Mouse (Mus musculus): ENCODE measurements around the gene Nrip2. TPM values are rescaled to one million over a fixed set of nuclear protein-coding genes. Genes with fewer than 3 reads are reported as not detected.

Nrip2 gene
- 1.3 TPM in 1 of 2 replicates, not detected in the other for polyA plus RNA-seq (2011; ENCODE audit: insufficient read depth, insufficient read length, low replicate concordance, missing spikeins)

GRCm38 (mm10) chr6:128398996-128399395 is at the start of gene Nrip2:
Gene Nrip2, plus strand, starts transcription at chr6:128399296.
- no peak for TF ChIP-seq POLR2A (IDR thresholded peaks at IDR 0.05; ENCODE audit: borderline replicate concordance, control insufficient read depth, low read depth, low read length)
- TF ChIP-seq CTCF (IDR thresholded peaks at IDR 0.05; ENCODE audit: control insufficient read depth, insufficient read depth, low read length), result no peak
- Histone ChIP-seq H3K4me3 (replicated peaks; ENCODE audit: control insufficient read depth, low read depth, low read length) (no peak within 1 kb of the TSS), H3K4me1 (ENCODE audit: control insufficient read depth, insufficient read depth, low read length) (no peaks in the 10 kb centered on the region), H3K27ac (ENCODE audit: control insufficient read depth, insufficient read depth, low read depth, low read length, poor library complexity) (no peak within 1 kb of the TSS)
- WGBS, result 74% methylated on average over 3 of the region's 3 CpGs

- no peaks in the 10 kb centered on the region for H3K4me1 ChIP-seq (ENCODE audit: control insufficient read depth, insufficient read depth, low read length)
- WGBS, result 16% methylated on average over 7 of the region's 7 CpGs
- no peak overlapping the region for H3K4me3 ChIP-seq (replicated peaks; ENCODE audit: control insufficient read depth, low read depth, low read length)
- no peak overlapping the region for H3K27ac ChIP-seq (ENCODE audit: control insufficient read depth, insufficient read depth, low read depth, low read length, poor library complexity)
- no peak for TF ChIP-seq POLR2A (IDR thresholded peaks at IDR 0.05; ENCODE audit: borderline replicate concordance, control insufficient read depth, low read depth, low read length)
- TF ChIP-seq CTCF (IDR thresholded peaks at IDR 0.05; ENCODE audit: control insufficient read depth, insufficient read depth, low read length), result no peak
These were observed 49.4 kb upstream of the Nrip2 start for GRCm38 (mm10) chr6:128349711-128350110.

GRCm38 (mm10) chr6:128354140-128354539 is 45.0 kb upstream of the Nrip2 start:
- H3K4me3 ChIP-seq (replicated peaks; ENCODE audit: control insufficient read depth, low read depth, low read length), result no peak overlapping the region
- TF ChIP-seq POLR2A (IDR thresholded peaks at IDR 0.05; ENCODE audit: borderline replicate concordance, control insufficient read depth, low read depth, low read length), result no peak
- no peak for TF ChIP-seq CTCF (IDR thresholded peaks at IDR 0.05; ENCODE audit: control insufficient read depth, insufficient read depth, low read length)
- H3K4me1 ChIP-seq (ENCODE audit: control insufficient read depth, insufficient read depth, low read length), result no peaks in the 10 kb centered on the region
- H3K27ac ChIP-seq (ENCODE audit: control insufficient read depth, insufficient read depth, low read depth, low read length, poor library complexity), result no peak overlapping the region
- WGBS, result 57% methylated on average over 3 of the region's 3 CpGs

- no peak overlapping the region for H3K27ac ChIP-seq (ENCODE audit: control insufficient read depth, insufficient read depth, low read depth, low read length, poor library complexity)
- WGBS, result 2% methylated on average over 28 of the region's 28 CpGs
- TF ChIP-seq CTCF (IDR thresholded peaks at IDR 0.05; ENCODE audit: control insufficient read depth, insufficient read depth, low read length) (no peak), POLR2A (IDR thresholded peaks at IDR 0.05; ENCODE audit: borderline replicate concordance, control insufficient read depth, low read depth, low read length) (no peak)
- no peaks in the 10 kb centered on the region for H3K4me1 ChIP-seq (ENCODE audit: control insufficient read depth, insufficient read depth, low read length)
- H3K4me3 ChIP-seq (replicated peaks; ENCODE audit: control insufficient read depth, low read depth, low read length), result peak overlapping the region; percentile 59
These were observed 43.9 kb upstream of the Nrip2 start for GRCm38 (mm10) chr6:128355201-128355681.

- WGBS, result 1% methylated on average over 42 of the region's 42 CpGs
- no peaks in the 10 kb centered on the region for H3K4me1 ChIP-seq (ENCODE audit: control insufficient read depth, insufficient read depth, low read length)
- TF ChIP-seq CTCF (IDR thresholded peaks at IDR 0.05; ENCODE audit: control insufficient read depth, insufficient read depth, low read length) (no peak), POLR2A (IDR thresholded peaks at IDR 0.05; ENCODE audit: borderline replicate concordance, control insufficient read depth, low read depth, low read length) (peak; percentile 29; the same call in 1 of the 2 replicates)
- no peak within 1 kb of the TSS for H3K27ac ChIP-seq (ENCODE audit: control insufficient read depth, insufficient read depth, low read depth, low read length, poor library complexity)
- peak within 1 kb of the TSS; percentile 59 for H3K4me3 ChIP-seq (replicated peaks; ENCODE audit: control insufficient read depth, low read depth, low read length)
These were observed 43.2 kb upstream of the Nrip2 start, which contains the start of gene Tulp3 for GRCm38 (mm10) chr6:128355726-128356416. Gene Tulp3, minus strand, starts transcription at chr6:128355851.

- no peak overlapping the region for H3K27ac ChIP-seq (ENCODE audit: control insufficient read depth, insufficient read depth, low read depth, low read length, poor library complexity)
- no peaks in the 10 kb centered on the region; the same call in 1 of the 2 replicates for H3K4me1 ChIP-seq (ENCODE audit: control insufficient read depth, insufficient read depth, low read length)
- 53% methylated on average over 2 of the region's 2 CpGs for WGBS
- TF ChIP-seq CTCF (IDR thresholded peaks at IDR 0.05; ENCODE audit: control insufficient read depth, insufficient read depth, low read length), result peak; percentile 65
- no peak for TF ChIP-seq POLR2A (IDR thresholded peaks at IDR 0.05; ENCODE audit: borderline replicate concordance, control insufficient read depth, low read depth, low read length)
- H3K4me3 ChIP-seq (replicated peaks; ENCODE audit: control insufficient read depth, low read depth, low read length), result no peak overlapping the region
These were observed 40.1 kb upstream of the Nrip2 start for GRCm38 (mm10) chr6:128358999-128359398.

GRCm38 (mm10) chr6:128361901-128362300 is 37.2 kb upstream of the Nrip2 start:
- TF ChIP-seq CTCF (IDR thresholded peaks at IDR 0.05; ENCODE audit: control insufficient read depth, insufficient read depth, low read length) (no peak), POLR2A (IDR thresholded peaks at IDR 0.05; ENCODE audit: borderline replicate concordance, control insufficient read depth, low read depth, low read length) (no peak)
- Histone ChIP-seq H3K4me1 (ENCODE audit: control insufficient read depth, insufficient read depth, low read length) (no peaks in the 10 kb centered on the region; the same call in none of the 2 replicates), H3K27ac (ENCODE audit: control insufficient read depth, insufficient read depth, low read depth, low read length, poor library complexity) (peak overlapping the region; percentile 97; the same call in 1 of the 2 replicates), H3K4me3 (replicated peaks; ENCODE audit: control insufficient read depth, low read depth, low read length) (peak overlapping the region; percentile 94)
- WGBS, result 15% methylated on average over 9 of the region's 9 CpGs

GRCm38 (mm10) chr6:128362381-128363006 is 36.6 kb upstream of the Nrip2 start, which contains the start of the genes Rhno1 and Foxm1:
Gene Rhno1, minus strand, starts transcription at chr6:128362911.
Gene Foxm1, plus strand, starts transcription at chr6:128362967.
- Histone ChIP-seq H3K4me3 (replicated peaks; ENCODE audit: control insufficient read depth, low read depth, low read length) (peak within 1 kb of the TSS; percentile 94), H3K4me1 (ENCODE audit: control insufficient read depth, insufficient read depth, low read length) (no peaks in the 10 kb centered on the region; the same call in none of the 2 replicates), H3K27ac (ENCODE audit: control insufficient read depth, insufficient read depth, low read depth, low read length, poor library complexity) (peak within 1 kb of the TSS; percentile 97)
- WGBS, result under 1% methylated on average over 76 of the region's 76 CpGs
- TF ChIP-seq CTCF (IDR thresholded peaks at IDR 0.05; ENCODE audit: control insufficient read depth, insufficient read depth, low read length) (no peak), POLR2A (IDR thresholded peaks at IDR 0.05; ENCODE audit: borderline replicate concordance, control insufficient read depth, low read depth, low read length) (peak; percentile 30; the same call in 1 of the 2 replicates)
